Mouse (Mus musculus) forebrain, embryonic 15.5 days (tissue): ENCODE results near the gene Ech1. TPM values are rescaled to one million over a fixed set of nuclear protein-coding genes. Genes with fewer than 3 reads are reported as not detected.

Experiments
- ATAC-seq: fragments of 200-750 bp; cut with Nextera tagmentation; replicated peaks from 2 replicates; pipeline ENCODE4 v1.8.0; 2017; ENCODE audit warnings: mild to moderate bottlenecking, moderate TSS enrichment, moderate library complexity
- H3K27ac ChIP-seq: fragments of 300-500 bp; sonication (generic); replicated peaks from 2 replicates; pipeline ENCODE4 v1.5.1; 2015; ENCODE audit warnings: mild to moderate bottlenecking, inconsistent platforms
- H3K27me3 ChIP-seq: fragments of 300-500 bp; sonication (generic); 2 replicates; pipeline ENCODE4 v1.6.1; 2015; ENCODE audit warnings: inconsistent platforms
- H3K36me3 ChIP-seq: fragments of 300-500 bp; sonication (generic); 2 replicates; pipeline ENCODE4 v1.6.1; 2015; ENCODE audit warnings: mild to moderate bottlenecking, inconsistent platforms
- H3K4me1 ChIP-seq: fragments of 300-500 bp; sonication (generic); 2 replicates; pipeline ENCODE4 v1.6.1; 2015; ENCODE audit warnings: inconsistent platforms
- H3K4me2 ChIP-seq: fragments of 300-500 bp; sonication (generic); replicated peaks from 2 replicates; pipeline ENCODE4 v1.6.1; 2015; ENCODE audit warnings: mild to moderate bottlenecking, inconsistent platforms
- H3K4me3 ChIP-seq: fragments of 300-500 bp; sonication (generic); 2 replicates; pipeline ENCODE4 v1.5.1; 2015; ENCODE audit warnings: mild to moderate bottlenecking, inconsistent platforms
- H3K9ac ChIP-seq: fragments of 300-500 bp; sonication (generic); replicated peaks from 2 replicates; pipeline ENCODE4 v1.6.1; 2015; ENCODE audit warnings: mild to moderate bottlenecking, inconsistent platforms
- H3K9me3 ChIP-seq: fragments of 300-500 bp; sonication (generic); 2 replicates; pipeline ENCODE4 v1.6.1; 2016; ENCODE audit warnings: inconsistent platforms
- WGBS: fragments of 180-500 bp; shearing (Covaris S2); methylation state at CpG from one replicate; pipeline ENCODE4 v1.1.7; 2015; ENCODE audit warnings: mixed read lengths; 5-methylcytosine and 5-hydroxymethylcytosine counted together
- polyA plus RNA-seq: library from polyadenylated mRNA; unstranded; fragments of >200 nt; fragmentation: Nextera tagmentation; extraction: Ambion mirVana; gene quantifications from 2 replicates; pipeline ENCODE4 v1.2.1, GENCODE M21; 2015

Ech1 gene
- polyA plus RNA-seq, 1 experiment from 2014 or later: 85.2 TPM

GRCm38 (mm10) chr7:28815230-28815629 is 9.8 kb upstream of the Ech1 start:
- Histone ChIP-seq H3K36me3 (peaks cover 77% of the 10 kb centered on the region), H3K4me3 (no peak overlapping the region), H3K9me3 (no peaks in the 10 kb centered on the region), H3K4me2 (no peak overlapping the region), H3K9ac (no peak overlapping the region), H3K4me1 (peaks cover 48% of the 10 kb centered on the region), H3K27me3 (no peaks in the 10 kb centered on the region), H3K27ac (no peak overlapping the region)
- no peak for ATAC-seq
- 90% methylated on average over 9 of the region's 9 CpGs for WGBS

GRCm38 (mm10) chr7:28816201-28816600 is 8.8 kb upstream of the Ech1 start:
- H3K4me1 ChIP-seq: peaks cover 48% of the 10 kb centered on the region

GRCm38 (mm10) chr7:28816920-28817319 is 8.1 kb upstream of the Ech1 start:
- Histone ChIP-seq H3K4me2 (no peak overlapping the region), H3K9me3 (no peaks in the 10 kb centered on the region), H3K9ac (no peak overlapping the region; the same call in 1 of the 2 replicates), H3K36me3 (peaks cover 93% of the 10 kb centered on the region), H3K4me1 (peaks cover 45% of the 10 kb centered on the region), H3K27ac (no peak overlapping the region), H3K27me3 (no peaks in the 10 kb centered on the region), H3K4me3 (no peak overlapping the region)
- ATAC-seq: no peak
- WGBS: 91% methylated on average over 10 of the region's 10 CpGs

More at GRCm38 (mm10) chr7:28816201-28816600, 8.8 kb upstream of the Ech1 start:
- 87% methylated on average over 9 of the region's 9 CpGs for WGBS
- Histone ChIP-seq H3K36me3 (peaks cover 86% of the 10 kb centered on the region), H3K9ac (no peak overlapping the region), H3K27ac (no peak overlapping the region), H3K4me2 (no peak overlapping the region), H3K27me3 (no peaks in the 10 kb centered on the region), H3K4me3 (no peak overlapping the region), H3K9me3 (no peaks in the 10 kb centered on the region)
- ATAC-seq: no peak

DNA sequence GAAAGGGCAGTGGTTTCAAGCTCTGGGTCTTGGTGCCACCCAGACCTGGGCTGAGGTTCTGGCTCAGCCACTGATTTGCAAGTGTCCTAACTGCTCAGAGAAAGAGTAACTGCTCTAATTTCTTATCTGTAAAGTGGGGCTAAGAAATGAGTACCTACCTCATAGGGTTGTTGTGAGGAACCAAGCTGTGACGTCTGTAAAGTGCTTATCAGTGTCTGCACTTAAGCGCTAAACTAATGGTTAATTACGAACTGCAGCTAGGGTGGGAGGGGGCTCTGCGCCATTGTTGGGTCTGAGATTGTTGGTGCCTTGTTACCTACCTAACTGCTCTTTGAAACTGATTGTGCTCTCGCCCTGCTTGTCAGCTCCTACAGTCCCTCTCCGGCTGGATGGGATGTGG is 7.5 kb upstream of the Ech1 start:
- H3K4me1 ChIP-seq: peaks cover 39% of the 10 kb centered on the region
- WGBS: 55% methylated on average over 6 of the region's 6 CpGs
- no peak overlapping the region for H3K4me2 ChIP-seq
- H3K27me3 ChIP-seq: no peaks in the 10 kb centered on the region
- ATAC-seq: no peak
- peaks cover 97% of the 10 kb centered on the region for H3K36me3 ChIP-seq
- no peak overlapping the region for H3K27ac ChIP-seq
- H3K4me3 ChIP-seq: no peak overlapping the region
- H3K9ac ChIP-seq: peak overlapping the region; percentile 12; the same call in 1 of the 2 replicates
- no peaks in the 10 kb centered on the region for H3K9me3 ChIP-seq

DNA sequence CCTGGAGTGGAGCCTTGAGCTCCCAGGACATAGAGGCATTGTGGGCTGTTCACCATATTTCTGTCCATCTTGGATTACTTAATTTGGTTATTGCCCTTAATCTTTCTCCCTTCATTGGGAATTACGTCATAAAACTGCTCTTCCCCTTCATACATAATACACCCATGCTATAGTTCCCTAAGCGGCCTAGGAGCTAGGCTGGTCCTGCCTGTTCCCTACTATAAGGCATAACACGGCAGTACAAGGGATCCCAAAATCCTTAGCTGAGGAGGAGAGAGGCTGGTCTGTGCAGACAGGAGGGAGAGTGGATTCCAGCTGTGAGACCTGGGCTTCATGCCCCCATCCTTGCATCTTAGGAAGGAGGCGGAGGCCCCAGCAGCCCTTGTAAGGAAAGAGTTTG is 7.1 kb upstream of the Ech1 start:
- no peak for ATAC-seq
- Histone ChIP-seq H3K4me2 (no peak overlapping the region), H3K4me1 (peaks cover 35% of the 10 kb centered on the region), H3K36me3 (peaks cover 97% of the 10 kb centered on the region), H3K27me3 (no peaks in the 10 kb centered on the region), H3K9ac (0 out of 2 replicates have a peak overlapping the region, but pooled peaks have one; percentile 12), H3K27ac (no peak overlapping the region), H3K9me3 (no peaks in the 10 kb centered on the region), H3K4me3 (no peak overlapping the region)
- 85% methylated on average over 4 of the region's 4 CpGs for WGBS

DNA sequence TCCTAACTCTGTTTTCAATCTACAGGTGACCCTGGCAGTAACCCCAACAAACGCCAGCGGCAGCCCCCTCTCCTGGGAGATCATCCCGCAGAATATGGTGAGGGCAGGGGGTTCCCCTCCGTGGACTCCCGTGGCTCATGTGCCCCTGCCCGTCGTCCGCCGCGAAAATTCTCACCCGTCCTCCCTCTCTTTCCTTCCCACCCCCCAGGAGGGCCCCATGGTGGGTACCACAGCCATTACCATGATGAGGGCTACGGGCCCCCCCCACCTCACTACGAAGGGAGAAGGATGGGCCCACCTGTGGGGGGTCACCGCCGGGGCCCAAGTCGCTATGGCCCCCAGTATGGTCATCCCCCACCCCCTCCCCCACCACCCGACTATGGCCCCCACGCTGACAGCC is 6.6 kb upstream of the Ech1 start:
- no peaks in the 10 kb centered on the region for H3K9me3 ChIP-seq
- no peak overlapping the region for H3K4me2 ChIP-seq
- H3K27ac ChIP-seq: no peak overlapping the region
- H3K4me1 ChIP-seq: peaks cover 30% of the 10 kb centered on the region
- no peaks in the 10 kb centered on the region for H3K27me3 ChIP-seq
- peaks cover 93% of the 10 kb centered on the region for H3K36me3 ChIP-seq
- H3K4me3 ChIP-seq: no peak overlapping the region
- ATAC-seq: no peak
- no peak overlapping the region for H3K9ac ChIP-seq
- 84% methylated on average over 18 of the region's 18 CpGs for WGBS

DNA sequence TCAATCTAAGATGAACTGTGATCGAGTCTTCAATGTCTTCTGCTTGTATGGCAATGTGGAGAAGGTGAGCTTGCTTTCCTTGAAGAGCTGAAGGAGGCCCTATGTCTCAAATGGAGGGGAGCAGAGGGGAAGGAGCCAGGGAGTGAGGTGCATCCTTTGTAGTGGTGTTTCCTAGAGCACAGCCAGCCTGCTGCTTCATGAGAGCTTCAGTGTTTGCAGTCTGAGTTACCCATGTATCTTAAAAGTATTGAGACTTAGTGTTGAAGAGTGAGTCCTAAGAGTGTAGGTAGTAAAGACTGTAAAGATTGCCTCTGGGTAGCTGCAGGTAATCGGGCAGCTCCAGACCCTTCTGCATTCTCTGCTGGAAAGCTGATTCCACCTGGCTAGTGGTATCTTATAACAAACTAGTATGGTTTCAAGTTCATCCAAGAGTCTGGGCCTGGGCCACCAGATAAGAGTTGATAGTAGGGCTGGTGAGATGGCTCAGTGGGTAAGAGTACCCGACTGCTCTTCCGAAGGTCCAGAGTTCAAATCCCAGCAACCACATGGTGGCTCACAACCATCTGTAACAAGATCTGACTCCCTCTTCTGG is 6.1 kb upstream of the Ech1 start:
- H3K4me1 ChIP-seq: peaks cover 25% of the 10 kb centered on the region
- no peak overlapping the region for H3K9ac ChIP-seq
- no peak overlapping the region for H3K4me2 ChIP-seq
- WGBS: 83% methylated on average over 4 of the region's 4 CpGs
- H3K27me3 ChIP-seq: no peaks in the 10 kb centered on the region
- no peak overlapping the region for H3K27ac ChIP-seq
- no peak for ATAC-seq
- no peak overlapping the region for H3K4me3 ChIP-seq
- peaks cover 88% of the 10 kb centered on the region for H3K36me3 ChIP-seq
- no peaks in the 10 kb centered on the region for H3K9me3 ChIP-seq

DNA sequence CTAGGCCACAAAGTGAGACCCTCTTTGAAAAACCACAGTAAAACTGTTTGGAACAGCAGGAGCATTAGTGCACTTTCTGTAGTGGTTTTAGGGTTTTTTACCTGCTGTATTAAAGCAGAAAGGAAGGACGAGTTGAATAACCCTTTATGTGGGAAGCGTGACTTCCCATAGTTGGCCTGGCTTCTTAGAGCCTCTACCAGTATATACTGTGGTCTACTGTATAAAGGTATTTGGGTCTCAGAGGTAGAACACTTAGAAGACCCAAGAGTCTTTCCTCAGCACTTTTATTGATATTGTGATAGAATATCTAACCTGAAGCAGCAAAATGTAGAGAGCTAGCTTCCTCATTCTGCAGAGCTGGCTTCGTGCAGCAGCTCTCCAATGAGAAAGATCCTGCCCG is 5.4 kb upstream of the Ech1 start:
- peaks cover 25% of the 10 kb centered on the region for H3K4me1 ChIP-seq
- no peak overlapping the region for H3K4me2 ChIP-seq
- WGBS: 89% methylated on average over 4 of the region's 4 CpGs

GRCm38 (mm10) chr7:28820358-28821260 is 4.4 kb upstream of the Ech1 start:
- WGBS: 45% methylated on average over 12 of the region's 12 CpGs
- peaks cover 72% of the 10 kb centered on the region for H3K36me3 ChIP-seq
- no peak overlapping the region for H3K4me3 ChIP-seq
- H3K27ac ChIP-seq: no peak overlapping the region
- H3K9ac ChIP-seq: no peak overlapping the region
- H3K9me3 ChIP-seq: no peaks in the 10 kb centered on the region
- no peaks in the 10 kb centered on the region for H3K27me3 ChIP-seq
- H3K4me2 ChIP-seq: no peak overlapping the region
- ATAC-seq: no peak
- peaks cover 29% of the 10 kb centered on the region for H3K4me1 ChIP-seq

More for the DNA sequence above, 5.4 kb upstream of the Ech1 start:
- Histone ChIP-seq H3K4me3 (no peak overlapping the region), H3K27ac (no peak overlapping the region), H3K9ac (no peak overlapping the region), H3K9me3 (no peaks in the 10 kb centered on the region), H3K36me3 (peaks cover 82% of the 10 kb centered on the region), H3K27me3 (no peaks in the 10 kb centered on the region)
- ATAC-seq: no peak

- no peak overlapping the region for H3K9ac ChIP-seq
- H3K36me3 ChIP-seq: peaks cover 64% of the 10 kb centered on the region
- peaks cover 32% of the 10 kb centered on the region for H3K4me1 ChIP-seq
- H3K9me3 ChIP-seq: no peaks in the 10 kb centered on the region
- no peak overlapping the region for H3K4me3 ChIP-seq
- ATAC-seq: no peak
- 68% methylated on average over 10 of the region's 10 CpGs for WGBS
- no peaks in the 10 kb centered on the region for H3K27me3 ChIP-seq
- peak overlapping the region; percentile 13 for H3K27ac ChIP-seq
- no peak overlapping the region for H3K4me2 ChIP-seq
Measured at GRCm38 (mm10) chr7:28821261-28821831, 3.7 kb upstream of the Ech1 start.

- no peak overlapping the region for H3K4me2 ChIP-seq
- no peak overlapping the region for H3K4me3 ChIP-seq
- 55% methylated on average over 1 of the region's 1 CpGs for WGBS
- H3K4me1 ChIP-seq: peaks cover 21% of the 10 kb centered on the region
- H3K9me3 ChIP-seq: no peaks in the 10 kb centered on the region
- peaks cover 52% of the 10 kb centered on the region for H3K36me3 ChIP-seq
- no peak overlapping the region for H3K9ac ChIP-seq
- H3K27me3 ChIP-seq: no peaks in the 10 kb centered on the region
- no peak for ATAC-seq
- H3K27ac ChIP-seq: no peak overlapping the region
Measured at GRCm38 (mm10) chr7:28822556-28822955, 2.5 kb upstream of the Ech1 start.
